Mouse (Mus musculus) E14TG2a.4 (cell line): ENCODE measurements around the gene Pex16.

Source experiments
- H3K27me3 ChIP-seq: 2 replicates; pipeline ENCODE4 v1.6.1; 2014; ENCODE audit warnings: low read length, control low read depth; ENCODE audit not compliant: insufficient read depth
- H3K36me3 ChIP-seq: 2 replicates; pipeline ENCODE4 v1.6.1; 2014; ENCODE audit warnings: low read length, control low read depth; ENCODE audit not compliant: insufficient read depth
- H3K4me1 ChIP-seq: replicated peaks from 2 replicates; pipeline ENCODE4 v1.6.1; 2014; ENCODE audit warnings: low read depth, low read length, control low read depth
- H3K4me3 ChIP-seq: replicated peaks from 2 replicates; pipeline ENCODE4 v1.5.1; 2014; ENCODE audit warnings: mild to moderate bottlenecking, low read length
- H3K9me3 ChIP-seq: 2 replicates; pipeline ENCODE4 v1.6.1; 2014; ENCODE audit warnings: low read length, control low read depth
- CTCF ChIP-seq: conservative IDR thresholded peaks from 2 replicates; pipeline ENCODE4 v1.5.1; 2014; ENCODE audit warnings: low read length
- NANOG ChIP-seq: IDR thresholded peaks from 2 replicates; pipeline ENCODE4 v1.6.1; 2014; ENCODE audit warnings: borderline replicate concordance, low read length, mixed read lengths
- POU5F1 ChIP-seq: IDR thresholded peaks from 2 replicates; pipeline ENCODE4 v1.6.1; 2014; ENCODE audit warnings: low read length, borderline replicate concordance

The Pex16 gene

DNA sequence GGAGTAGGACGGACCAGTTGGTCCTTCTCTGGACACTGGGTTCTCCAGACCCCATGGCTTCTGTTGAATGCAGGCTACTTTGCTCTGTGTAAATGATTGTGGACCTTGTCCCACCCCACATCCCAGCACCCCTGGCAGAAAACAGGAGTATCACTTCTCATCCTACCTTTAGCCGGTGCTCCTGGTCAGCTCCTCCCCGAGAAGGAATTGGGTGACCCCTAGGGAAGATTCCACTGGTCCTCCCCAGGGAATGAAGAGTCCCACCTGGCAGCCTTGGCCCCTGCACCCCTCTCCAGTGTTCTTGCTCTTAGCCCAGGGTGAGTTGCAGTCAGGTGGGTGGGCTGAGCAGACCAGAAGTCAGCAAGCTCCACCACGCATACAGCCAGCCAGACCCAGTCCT lies 10.4 kb upstream of the Pex16 start:
- H3K9me3 ChIP-seq: no peaks in the 10 kb centered on the region
- TF ChIP-seq POU5F1 (no peak), CTCF (no peak), NANOG (no peak)
- H3K27me3 ChIP-seq: peaks cover under 1% of the 10 kb centered on the region; the same call in 1 of the 2 replicates
- H3K36me3 ChIP-seq: peaks cover 77% of the 10 kb centered on the region
- peaks cover 54% of the 10 kb centered on the region for H3K4me1 ChIP-seq
- no peak overlapping the region for H3K4me3 ChIP-seq

DNA sequence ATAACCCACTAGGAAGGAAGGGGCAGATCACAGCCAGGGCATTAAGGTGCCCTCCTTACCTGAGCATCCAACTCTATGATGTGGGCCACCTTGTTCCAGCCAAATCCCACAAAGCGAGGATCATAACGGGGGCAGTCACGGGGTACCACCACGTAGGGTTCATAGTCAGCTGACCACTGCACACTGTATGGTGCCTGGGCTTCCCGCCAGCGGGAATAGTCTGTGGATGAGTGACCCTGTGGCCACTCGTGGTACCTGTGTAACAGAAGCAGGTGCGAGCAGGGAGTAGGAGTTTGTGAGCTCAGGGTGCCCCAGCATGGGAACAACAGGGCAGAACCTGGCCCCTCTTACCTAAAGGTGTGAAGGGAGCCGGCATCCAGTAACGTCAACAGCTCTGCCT lies 8.9 kb upstream of the Pex16 start:
- TF ChIP-seq CTCF (no peak), NANOG (no peak), POU5F1 (no peak)
- Histone ChIP-seq H3K4me1 (peaks cover 59% of the 10 kb centered on the region), H3K27me3 (peaks cover 14% of the 10 kb centered on the region), H3K9me3 (no peaks in the 10 kb centered on the region), H3K4me3 (no peak overlapping the region), H3K36me3 (peaks cover 65% of the 10 kb centered on the region)

DNA sequence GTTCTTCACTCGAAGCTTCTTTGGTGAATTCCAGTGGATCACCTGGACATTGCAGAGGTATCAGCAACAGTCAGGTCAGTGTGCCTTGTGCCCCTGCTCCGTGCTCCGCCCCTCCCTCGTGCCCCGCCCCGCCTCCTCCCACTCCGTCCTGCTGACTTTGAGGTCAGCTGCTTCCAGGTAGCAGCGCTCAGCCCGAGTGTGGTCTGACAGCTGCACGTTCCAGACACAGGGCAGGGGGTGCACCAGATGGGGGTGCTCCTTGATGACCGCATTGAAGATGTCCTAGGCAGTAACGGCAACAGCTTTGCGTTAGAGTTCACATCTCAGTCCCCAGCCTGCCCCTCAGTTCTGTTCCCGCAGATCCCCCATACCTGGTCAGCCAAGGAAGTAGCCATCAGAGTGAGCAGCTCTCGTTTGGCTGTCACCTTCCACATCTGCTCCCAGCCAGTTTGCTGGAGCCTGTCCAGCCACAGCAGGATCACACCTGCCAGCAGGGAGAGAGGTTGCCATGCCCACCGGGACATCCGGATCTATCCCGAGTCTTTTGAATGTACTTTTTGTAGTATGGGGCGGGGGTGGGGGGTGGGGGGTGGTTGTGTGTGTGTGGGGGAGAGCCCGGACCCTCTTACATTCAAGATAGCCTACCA lies 7.0 kb upstream of the Pex16 start:
- Histone ChIP-seq H3K9me3 (no peaks in the 10 kb centered on the region), H3K36me3 (peaks cover 56% of the 10 kb centered on the region), H3K27me3 (peaks cover 14% of the 10 kb centered on the region), H3K4me3 (peak overlapping the region; percentile 61), H3K4me1 (peaks cover 63% of the 10 kb centered on the region)
- TF ChIP-seq POU5F1: no peak
- TF ChIP-seq NANOG: no peak
- TF ChIP-seq CTCF: no peak

GRCm38 (mm10) chr2:92370375-92370774 lies 4.1 kb upstream of the Pex16 start:
- peaks cover 28% of the 10 kb centered on the region for H3K36me3 ChIP-seq
- H3K9me3 ChIP-seq: no peaks in the 10 kb centered on the region
- TF ChIP-seq CTCF: no peak
- TF ChIP-seq POU5F1: no peak
- TF ChIP-seq NANOG: no peak
- H3K4me1 ChIP-seq: peaks cover 83% of the 10 kb centered on the region
- peak overlapping the region; percentile 85 for H3K4me3 ChIP-seq
- peaks cover 14% of the 10 kb centered on the region for H3K27me3 ChIP-seq

- H3K4me1 ChIP-seq: peaks cover 88% of the 10 kb centered on the region
- H3K4me3 ChIP-seq: peak overlapping the region; percentile 85
- peaks cover 14% of the 10 kb centered on the region for H3K27me3 ChIP-seq
- no peaks in the 10 kb centered on the region for H3K9me3 ChIP-seq
- H3K36me3 ChIP-seq: peaks cover 21% of the 10 kb centered on the region
- TF ChIP-seq CTCF (no peak), POU5F1 (no peak), NANOG (no peak)
Measured at GRCm38 (mm10) chr2:92370821-92371805, 3.4 kb upstream of the Pex16 start.

DNA sequence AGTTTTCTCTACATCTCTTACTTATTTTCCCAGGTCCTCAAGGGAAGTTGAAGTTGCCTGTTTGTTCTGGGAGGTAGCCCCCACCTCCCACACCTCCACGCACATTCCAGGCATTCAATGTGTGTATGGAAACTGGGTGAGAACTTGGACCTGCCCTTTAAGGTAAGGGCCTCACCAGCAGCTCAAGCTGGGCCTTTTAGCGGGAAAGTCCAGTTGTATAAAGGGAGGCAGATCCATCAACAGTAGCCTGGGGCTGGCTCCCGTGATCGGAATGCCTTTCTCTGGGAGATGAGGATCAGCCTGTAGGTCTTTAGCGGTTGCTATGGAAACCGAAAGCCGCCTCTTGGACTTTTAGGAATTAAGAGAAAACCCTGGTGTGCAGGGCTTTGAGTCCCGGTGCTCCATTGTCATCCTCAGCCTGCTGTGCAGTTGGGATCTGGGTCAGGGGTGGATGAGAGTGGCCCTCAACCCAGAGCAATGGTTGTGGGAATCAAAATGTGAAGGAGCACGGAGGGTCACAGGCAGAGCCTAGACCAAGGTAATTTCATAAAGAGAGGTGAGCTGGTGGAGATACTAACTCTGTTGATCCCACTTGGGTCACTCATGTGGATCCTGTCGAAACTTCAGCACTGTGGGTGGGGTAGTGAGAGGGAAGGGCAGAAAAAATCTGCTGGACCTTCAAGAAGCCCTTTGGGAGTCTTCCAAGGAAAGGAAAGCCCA lies 2.3 kb upstream of the Pex16 start:
- H3K4me3 ChIP-seq: peak overlapping the region; percentile 97
- peaks cover 14% of the 10 kb centered on the region for H3K27me3 ChIP-seq
- peaks cover 84% of the 10 kb centered on the region for H3K4me1 ChIP-seq
- peaks cover 11% of the 10 kb centered on the region; the same call in 1 of the 2 replicates for H3K36me3 ChIP-seq
- no peaks in the 10 kb centered on the region for H3K9me3 ChIP-seq
- no peak for TF ChIP-seq CTCF
- TF ChIP-seq POU5F1: no peak
- no peak; the same call in 1 of the 2 replicates for TF ChIP-seq NANOG

DNA sequence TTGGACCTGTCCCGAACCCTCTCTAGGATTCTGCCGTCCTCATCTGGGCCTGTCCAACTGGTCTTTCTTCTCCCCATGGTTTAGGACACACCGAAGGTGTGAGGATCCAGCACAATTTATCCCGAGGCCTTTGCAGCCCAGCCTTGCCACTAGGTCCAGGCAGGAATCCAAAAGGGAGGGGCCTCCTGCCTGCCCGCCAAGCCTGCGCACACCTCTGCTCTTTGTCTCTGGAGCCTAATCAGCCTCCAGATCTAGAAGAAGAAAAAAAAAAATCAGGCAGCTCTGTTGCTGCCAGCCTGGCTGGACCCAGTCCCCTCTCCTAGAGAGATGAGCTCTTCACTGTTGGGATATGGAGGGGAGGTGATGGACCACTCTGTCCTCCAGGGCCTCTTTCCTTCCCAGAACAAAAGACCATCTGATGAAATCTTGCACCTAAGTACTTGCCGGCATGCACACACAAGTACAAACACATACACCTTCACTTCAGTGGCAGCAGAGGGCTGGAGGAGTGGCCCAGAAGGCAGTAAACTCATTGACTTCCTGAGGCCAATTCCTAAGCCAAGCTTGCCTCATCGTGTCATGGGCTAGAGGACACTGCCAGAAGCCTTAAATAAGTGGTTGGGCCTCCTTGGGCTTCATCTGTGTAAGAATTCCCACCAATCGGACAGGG lies 1.6 kb upstream of the Pex16 start:
- Histone ChIP-seq H3K36me3 (peaks cover 18% of the 10 kb centered on the region), H3K4me1 (peaks cover 83% of the 10 kb centered on the region), H3K4me3 (peak overlapping the region; percentile 97), H3K9me3 (no peaks in the 10 kb centered on the region), H3K27me3 (peaks cover 14% of the 10 kb centered on the region)
- TF ChIP-seq NANOG: no peak
- no peak for TF ChIP-seq POU5F1
- no peak for TF ChIP-seq CTCF
